Mouse (Mus musculus) adrenal gland, postnatal 36 days (tissue): ENCODE data around the gene Mblac2. TPM values are rescaled to one million over a fixed set of nuclear protein-coding genes. Genes with fewer than 3 reads are reported as not detected.
"Not testable (repeated sequence)": the region's sequence is repeated elsewhere in the genome, so short reads cannot be mapped to it uniquely, and the experiment has no call there.

Experiments used
- DNase-seq, 2 experiments: peaks; one replicate each; pipeline ENCODE4 v3.0.0; 2021; ENCODE audit warnings: mixed read lengths in 1 of 2
- long read RNA-seq, 2 experiments: library from polyadenylated mRNA; stranded (forward); transcript quantifications; one replicate each; pipeline ENCODE4 v2.0.0; 2021; ENCODE audit warnings: borderline sequencing depth in 2 of 2
- total RNA-seq, 2 experiments: library from RNA; stranded (reverse); gene quantifications; 2 replicates each; pipeline ENCODE4 v1.2.3; 2021

Gene Mblac2
- total RNA-seq: 10 to 100 TPM in 1 of 2 experiments, 1 to 10 TPM in 1; 7.9 to 17.2 TPM
- long read RNA-seq, experiment 1, transcript Mblac2-201 (2 exons, 3,957 nt): major isoform, 15 of 18 reads
- long read RNA-seq, experiment 1, partial matches to known transcripts: 0 of 18 reads
- long read RNA-seq, experiment 1, other reads (novel, unspliced or antisense): 3 of 18 reads
- long read RNA-seq, experiment 2, transcript Mblac2-201 (2 exons, 3,957 nt): major isoform, 5 of 7 reads
- long read RNA-seq, experiment 2, partial matches to known transcripts: 0 of 7 reads
- long read RNA-seq, experiment 2, other reads (novel, unspliced or antisense): 2 of 7 reads

- peak; percentile 97 to 98 for DNase-seq
Observed at GRCm38 (mm10) chr13:81710775-81711545, at the start of gene Mblac2, which contains the start of gene Polr3g. Mblac2 (plus strand) TSS chr13:81711341. Polr3g (minus strand) TSS chr13:81711013.

DNA sequence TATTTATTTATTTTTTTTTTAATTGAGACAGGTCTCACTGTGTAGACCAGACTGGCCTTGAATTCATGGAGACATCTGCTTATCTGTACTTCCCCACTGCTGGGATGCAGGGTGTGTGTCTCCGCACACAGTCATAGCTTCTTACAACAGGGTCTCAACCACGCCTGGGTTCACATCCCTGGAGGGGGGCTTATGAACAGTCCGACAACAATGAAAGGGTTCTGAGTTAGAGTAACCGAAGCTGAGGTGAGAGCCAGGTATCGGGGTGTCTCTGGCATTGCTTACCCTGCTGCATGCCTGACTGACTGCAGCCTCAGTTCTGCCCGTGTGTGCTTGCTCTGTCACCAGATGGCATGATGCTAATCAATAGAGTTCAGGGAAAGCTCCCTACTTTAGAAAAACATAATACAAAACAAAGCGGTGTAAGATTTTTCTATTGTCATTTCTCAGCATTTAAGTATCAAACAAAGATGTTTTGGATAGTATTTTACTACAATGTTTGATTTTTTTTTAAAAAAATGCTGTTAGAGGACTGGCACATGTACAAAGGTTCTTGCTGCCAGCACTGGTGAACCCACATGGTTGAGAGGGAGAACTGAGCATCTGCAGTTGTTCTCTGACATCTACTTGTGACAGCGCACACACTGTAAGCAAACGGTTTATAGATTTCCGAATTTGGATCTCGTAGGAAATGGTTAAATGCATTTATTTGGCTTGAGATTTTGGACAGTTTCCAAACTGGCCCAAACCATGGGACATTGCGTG, 47.4 kb upstream of the Mblac2 start:
- DNase-seq: no peak

DNA sequence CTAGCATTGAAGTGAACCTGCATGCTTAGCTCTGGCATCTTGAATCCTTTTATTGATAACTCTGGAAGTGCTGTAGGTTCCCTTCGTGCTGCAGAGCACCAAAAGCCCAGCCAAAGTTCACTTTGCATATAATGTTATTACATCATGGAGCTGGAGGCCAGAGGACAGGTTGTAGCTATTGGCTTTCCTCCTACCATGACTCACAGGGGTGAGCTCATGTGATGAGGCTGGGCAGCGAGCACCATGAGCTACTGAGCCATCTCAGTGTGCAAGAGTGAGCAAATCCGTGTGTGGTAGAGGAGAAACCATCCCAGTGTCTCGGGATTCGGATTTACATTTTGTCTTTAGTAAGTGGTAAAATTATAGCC, 46.8 kb upstream of the Mblac2 start:
- peak; percentile 55 to 56 for DNase-seq

GRCm38 (mm10) chr13:81667713-81668112, 43.4 kb upstream of the Mblac2 start:
- no peak for DNase-seq

DNA sequence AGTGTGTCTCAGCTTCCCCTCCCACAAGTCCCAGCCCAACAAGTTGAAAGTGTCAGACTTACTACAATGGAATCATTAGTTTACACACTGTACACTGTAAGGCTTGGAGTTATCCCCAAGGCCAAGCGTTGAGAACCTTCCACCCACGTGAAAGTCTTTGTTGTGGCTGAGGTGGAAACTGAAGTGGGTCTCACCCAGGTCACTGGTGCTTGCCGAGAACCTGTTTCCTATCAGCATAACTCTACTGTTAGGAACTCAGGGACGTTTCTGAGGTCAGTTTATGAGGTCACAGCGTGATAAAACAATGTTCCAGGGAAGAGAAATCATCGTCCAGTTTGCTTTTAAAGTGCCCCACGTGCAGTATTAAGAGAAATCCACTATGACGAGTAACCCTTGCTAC, 35.8 kb upstream of the Mblac2 start:
- DNase-seq: peak in 1 of 2 experiments; percentile 6

GRCm38 (mm10) chr13:81683107-81683506, 28.0 kb upstream of the Mblac2 start:
- no peak for DNase-seq

GRCm38 (mm10) chr13:81684258-81684657, 26.9 kb upstream of the Mblac2 start:
- no peak for DNase-seq

- peak in 1 of 2 experiments; percentile 10 for DNase-seq
Observed at GRCm38 (mm10) chr13:81684884-81685283, 26.3 kb upstream of the Mblac2 start.

GRCm38 (mm10) chr13:81689587-81689986, 21.6 kb upstream of the Mblac2 start:
- no peak for DNase-seq

GRCm38 (mm10) chr13:81690477-81690876, 20.7 kb upstream of the Mblac2 start:
- DNase-seq: peak in 1 of 2 experiments; percentile 30

DNA sequence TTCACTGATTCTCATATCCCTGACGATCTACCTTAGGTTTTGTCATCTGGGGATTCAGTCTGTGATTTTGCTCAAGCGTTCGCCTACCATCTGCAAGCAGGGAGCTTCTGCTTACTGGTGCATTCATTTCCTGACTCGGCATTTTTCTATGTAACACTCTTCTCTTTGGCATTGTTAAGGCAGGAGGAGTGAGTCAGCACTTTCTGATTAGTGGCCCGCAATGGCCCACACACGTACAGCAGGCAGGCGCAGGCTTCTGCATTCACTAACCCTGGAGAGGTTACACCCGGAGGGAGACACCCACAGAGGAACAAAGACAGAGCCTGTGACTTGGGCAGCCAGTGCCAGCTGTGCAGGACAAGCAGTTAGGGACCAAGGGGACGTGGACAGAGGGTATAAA, 19.5 kb upstream of the Mblac2 start:
- peak in 1 of 2 experiments; percentile 2 for DNase-seq

DNA sequence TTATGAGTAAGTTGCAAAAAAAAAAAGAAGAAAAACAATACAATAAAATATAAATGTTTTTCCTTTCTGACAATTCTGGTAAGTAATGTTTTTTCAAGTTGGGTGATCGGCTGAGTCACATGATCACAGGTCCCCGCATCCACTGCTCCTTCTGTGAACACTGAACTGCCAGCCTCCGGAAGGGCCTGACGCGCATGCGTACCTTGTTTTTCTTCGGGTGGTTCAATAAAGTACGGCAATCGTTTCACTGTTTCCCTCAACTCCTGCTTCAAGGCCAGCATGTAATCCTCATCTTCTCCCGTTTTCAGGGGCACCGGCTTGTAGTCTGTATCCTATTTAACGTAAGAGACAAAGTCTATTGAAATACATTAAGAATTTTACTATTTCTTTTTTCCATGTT, 16.7 kb upstream of the Mblac2 start:
- peak in 1 of 2 experiments; percentile 11 for DNase-seq

- DNase-seq: no peak
Observed at GRCm38 (mm10) chr13:81703148-81703547, 8.0 kb upstream of the Mblac2 start.

GRCm38 (mm10) chr13:81703621-81704020, 7.5 kb upstream of the Mblac2 start:
- no peak for DNase-seq

GRCm38 (mm10) chr13:81706311-81706710, 4.8 kb upstream of the Mblac2 start:
- DNase-seq: no peak

GRCm38 (mm10) chr13:81709805-81710204, 1.3 kb upstream of the Mblac2 start:
- DNase-seq: no peak

- no peak for DNase-seq
Observed at GRCm38 (mm10) chr13:81710266-81710665, 875 bp upstream of the Mblac2 start.

GRCm38 (mm10) chr13:81711546-81712371, 618 bp downstream of the Mblac2 start:
- DNase-seq: peak; percentile 35 to 61

- no peak for DNase-seq
Observed at GRCm38 (mm10) chr13:81713896-81714295, 2.8 kb downstream of the Mblac2 start.

DNA sequence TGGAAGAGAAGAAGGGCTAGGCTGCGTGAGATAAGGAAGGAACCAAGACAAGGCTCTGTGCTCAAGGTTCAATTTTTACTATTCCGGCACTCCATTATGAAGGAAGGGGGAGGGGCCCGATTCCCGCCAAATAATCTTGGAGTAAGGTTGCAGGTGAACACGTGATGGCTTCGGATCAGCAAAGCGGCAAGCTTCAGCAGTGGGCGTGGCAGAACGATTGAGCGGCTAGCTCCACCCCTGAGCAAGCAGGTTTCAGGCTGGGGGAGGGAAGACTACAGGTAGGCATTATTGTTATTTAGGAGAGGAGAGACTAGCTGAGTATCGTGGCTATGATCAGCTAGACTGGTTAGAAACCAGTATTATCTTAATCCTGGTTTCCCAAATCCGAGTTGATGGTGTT, 17.0 kb downstream of the Mblac2 start:
- DNase-seq: not testable (repeated sequence)

DNA sequence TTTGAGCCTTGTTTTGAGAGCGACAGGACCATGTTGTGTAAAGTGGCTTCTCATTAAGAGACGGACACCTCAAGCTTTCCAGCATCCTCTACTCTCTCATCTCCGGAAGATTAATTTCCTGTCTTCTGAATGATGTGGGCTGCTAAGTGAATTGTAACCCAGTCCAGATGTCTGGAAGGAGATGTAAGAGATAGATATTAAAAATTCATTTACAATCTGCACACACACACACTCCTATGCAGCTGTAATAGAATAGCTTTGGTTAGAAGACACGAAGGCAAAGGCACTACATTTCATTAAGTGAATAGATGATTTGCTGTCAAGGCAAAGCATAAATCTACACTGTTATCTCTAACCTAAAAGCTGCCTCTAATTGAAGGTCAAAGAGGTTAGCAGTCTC, 18.0 kb downstream of the Mblac2 start:
- DNase-seq: no peak

DNA sequence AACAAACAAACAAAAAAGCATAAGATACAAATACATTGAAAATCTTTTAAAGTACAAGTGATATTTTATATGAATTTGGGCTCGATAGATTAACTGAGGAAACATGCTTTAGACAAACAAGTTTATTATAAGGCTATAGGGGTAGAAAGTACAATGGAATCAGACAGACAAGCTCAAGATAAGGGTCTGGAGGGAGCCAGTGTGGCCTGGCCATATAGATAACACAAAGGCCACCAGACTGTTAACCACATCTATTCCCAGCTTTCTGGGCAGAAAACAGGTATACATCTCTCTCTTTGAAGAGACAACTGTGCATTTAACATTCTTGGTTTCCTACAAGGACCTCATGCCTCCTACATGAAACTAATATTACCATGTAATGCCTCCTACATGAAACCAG, 19.2 kb downstream of the Mblac2 start:
- DNase-seq: no peak
